ENCODE assay signal across 10 mouse cellular contexts in genomic region chr2:93964494-93965160, GRCm38 (mm10). TPM values are rescaled to one million over a fixed set of nuclear protein-coding genes. Genes with fewer than 3 reads are reported as not detected.
A peak's percentile ranks its signal among the peaks of the same experiment; 100 is the strongest.
DNase-seq lines count a peak whose midpoint lies in the region; ATAC-seq and TF ChIP-seq lines count a peak whose summit lies in the region.
"Had no signal": no experiment of that assay in that cellular context is flagged by ENCODE, and none has a peak within 500 bp of the region (broad histone marks: within the 10 kb centered on the region; RNA-seq: fewer than 3 reads in every experiment).

No protein-coding gene starts in this region.

- 49% methylated on average over 7 of the region's 7 CpGs for WGBS in lung, postnatal 0 days
- 36% methylated on average over 7 of the region's 7 CpGs for WGBS in hindbrain, embryonic 13.5 days
- 35% methylated on average over 7 of the region's 7 CpGs for WGBS in midbrain, embryonic 14.5 days
- 64% methylated on average over 7 of the region's 7 CpGs for WGBS in liver, embryonic 11.5 days

- no peaks in the 10 kb centered on the region for H3K36me3 ChIP-seq in lung, postnatal 0 days (ENCODE audit: insufficient read depth, low read length)
- no peaks in the 10 kb centered on the region for H3K36me3 ChIP-seq in hindbrain, embryonic 13.5 days
- H3K36me3 ChIP-seq in midbrain, embryonic 14.5 days (ENCODE audit: control insufficient read depth, insufficient read depth, low read length): no peaks in the 10 kb centered on the region
- H3K36me3 ChIP-seq in liver, embryonic 11.5 days (ENCODE audit: control insufficient read depth, insufficient read depth, low read length): no peaks in the 10 kb centered on the region
- H3K36me3 ChIP-seq: hindbrain, embryonic 15.5 days; limb, embryonic 10.5 days had no signal

- no peak for TF ChIP-seq EP300 in lung, postnatal 0 days (IDR thresholded peaks at IDR 0.05)

- ATAC-seq in cerebellum, adult (ENCODE audit: insufficient number of reproducible peaks, low FRiP score, low TSS enrichment): no peak
- no peak for ATAC-seq in lung, postnatal 0 days
- peak; percentile 36; the same call in 1 of the 2 replicates for ATAC-seq in hindbrain, embryonic 13.5 days (ENCODE audit: low FRiP score)
- ATAC-seq in midbrain, embryonic 14.5 days (ENCODE audit: low FRiP score, low TSS enrichment): no peak; the same call in 1 of the 2 replicates
- ATAC-seq in liver, embryonic 11.5 days (replicated peaks; ENCODE audit: low FRiP score): no peak

- peak; percentile 59 for DNase-seq in cerebellum, adult 11-12 months
- DNase-seq in lung, adult 18-20 months: peak; percentile 25 to 38
- DNase-seq in lung, postnatal 0 days (ENCODE audit: low spot score): no peak
- peak; percentile 33 for DNase-seq in midbrain, embryonic 14.5 days
- DNase-seq in liver, embryonic 11.5 days (ENCODE audit: low spot score): no peak
- no peak for DNase-seq in spleen, adult 12 weeks (ENCODE audit: low spot score)

- peaks cover 3% of the 10 kb centered on the region; the same call in 1 of the 2 replicates for H3K4me1 ChIP-seq in lung, postnatal 0 days (ENCODE audit: insufficient read depth, low read depth, low read length)
- H3K4me1 ChIP-seq in hindbrain, embryonic 13.5 days (replicated peaks): peaks cover 12% of the 10 kb centered on the region
- peaks cover 6% of the 10 kb centered on the region; the same call in 1 of the 2 replicates for H3K4me1 ChIP-seq in midbrain, embryonic 14.5 days (ENCODE audit: control insufficient read depth, insufficient read depth, low read length)
- H3K4me1 ChIP-seq in liver, embryonic 11.5 days (replicated peaks; ENCODE audit: control insufficient read depth, insufficient read depth, low read length): no peaks in the 10 kb centered on the region
- H3K4me1 ChIP-seq: limb, embryonic 10.5 days had no signal

- no peaks in the 10 kb centered on the region for H3K9me3 ChIP-seq in lung, postnatal 0 days (ENCODE audit: low read length)
- no peaks in the 10 kb centered on the region for H3K9me3 ChIP-seq in hindbrain, embryonic 13.5 days
- no peaks in the 10 kb centered on the region for H3K9me3 ChIP-seq in midbrain, embryonic 14.5 days (ENCODE audit: control insufficient read depth, low read length)
- H3K9me3 ChIP-seq in liver, embryonic 11.5 days (ENCODE audit: control insufficient read depth, low read length): no peaks in the 10 kb centered on the region
- H3K9me3 ChIP-seq: hindbrain, embryonic 15.5 days; limb, embryonic 10.5 days had no signal

- H3K4me3 ChIP-seq in lung, postnatal 0 days (ENCODE audit: low read depth, low read length): no peak overlapping the region
- no peak overlapping the region for H3K4me3 ChIP-seq in hindbrain, embryonic 13.5 days
- no peak overlapping the region for H3K4me3 ChIP-seq in midbrain, embryonic 14.5 days (replicated peaks; ENCODE audit: low read depth, low read length)
- no peak overlapping the region for H3K4me3 ChIP-seq in liver, embryonic 11.5 days (ENCODE audit: low read depth, low read length)
- H3K4me3 ChIP-seq: hindbrain, embryonic 15.5 days; limb, embryonic 10.5 days had no signal

- H3K27ac ChIP-seq in lung, postnatal 0 days (ENCODE audit: low read length): no peak overlapping the region
- 0 out of 2 replicates have a peak overlapping the region, but pooled peaks have one; percentile 18 for H3K27ac ChIP-seq in hindbrain, embryonic 13.5 days
- no peak overlapping the region for H3K27ac ChIP-seq in midbrain, embryonic 14.5 days (replicated peaks; ENCODE audit: low read depth, low read length)
- H3K27ac ChIP-seq in liver, embryonic 11.5 days (ENCODE audit: low read depth, low read length): no peak overlapping the region
- H3K27ac ChIP-seq: hindbrain, embryonic 15.5 days; limb, embryonic 10.5 days had no signal

- TF ChIP-seq CTCF in lung, postnatal 0 days (IDR thresholded peaks at IDR 0.05): no peak

- no peak overlapping the region for H3K9ac ChIP-seq in lung, postnatal 0 days (replicated peaks; ENCODE audit: low read depth)
- H3K9ac ChIP-seq in hindbrain, embryonic 13.5 days: no peak overlapping the region
- H3K9ac ChIP-seq in midbrain, embryonic 14.5 days (replicated peaks; ENCODE audit: low read length): no peak overlapping the region
- no peak overlapping the region for H3K9ac ChIP-seq in liver, embryonic 11.5 days (ENCODE audit: low read depth, low read length)
- H3K9ac ChIP-seq: hindbrain, embryonic 15.5 days had no signal

- H3K27me3 ChIP-seq in lung, postnatal 0 days (replicated peaks; ENCODE audit: insufficient read depth, low read length): no peaks in the 10 kb centered on the region
- H3K27me3 ChIP-seq in hindbrain, embryonic 13.5 days: peaks cover 11% of the 10 kb centered on the region; the same call in 1 of the 2 replicates
- H3K27me3 ChIP-seq in midbrain, embryonic 14.5 days (ENCODE audit: control insufficient read depth, insufficient read depth, low read length): no peaks in the 10 kb centered on the region
- H3K27me3 ChIP-seq in liver, embryonic 11.5 days (replicated peaks; ENCODE audit: control insufficient read depth, insufficient read depth, low read length): peaks cover 4% of the 10 kb centered on the region
- H3K27me3 ChIP-seq: hindbrain, embryonic 15.5 days had no signal

- no peak overlapping the region for H3K4me2 ChIP-seq in lung, postnatal 0 days (replicated peaks; ENCODE audit: low read depth, low read length)
- H3K4me2 ChIP-seq in hindbrain, embryonic 13.5 days: no peak overlapping the region
- H3K4me2 ChIP-seq in midbrain, embryonic 14.5 days (ENCODE audit: low read length): no peak overlapping the region
- H3K4me2 ChIP-seq in liver, embryonic 11.5 days: no peak overlapping the region
- H3K4me2 ChIP-seq: hindbrain, embryonic 15.5 days had no signal

RNA-seq across cellular contexts. Expression of gene Gm13889, which starts 7.6 kb away (rescaled TPM):
- 62.6 and 64.6 TPM in 2 replicates for polyA plus RNA-seq in lung, postnatal 0 days (2015; fragmentation: Nextera tagmentation; extraction: Ambion mirVana)
- 5.3 and 6.4 TPM in 2 replicates for polyA plus RNA-seq in hindbrain, embryonic 13.5 days (2015; fragmentation: Nextera tagmentation; extraction: Ambion mirVana)
- 6.2 TPM in 2 replicates for polyA plus RNA-seq in midbrain, embryonic 14.5 days (2014; fragmentation: Nextera tagmentation; extraction: Ambion mirVana)
- 2.3 and 3.3 TPM in 2 replicates for polyA plus RNA-seq in liver, embryonic 11.5 days (2014; fragmentation: Nextera tagmentation; extraction: Ambion mirVana)

RNA-seq across cellular contexts. Expression of gene Gm27027, which starts 31.5 kb away (rescaled TPM):
- not detected in 2 replicates for polyA plus RNA-seq in lung, postnatal 0 days (2015; fragmentation: Nextera tagmentation; extraction: Ambion mirVana)
- not detected in 2 replicates for polyA plus RNA-seq in hindbrain, embryonic 13.5 days (2015; fragmentation: Nextera tagmentation; extraction: Ambion mirVana)
- polyA plus RNA-seq in midbrain, embryonic 14.5 days (2014; fragmentation: Nextera tagmentation; extraction: Ambion mirVana): not detected in 2 replicates
- not detected in 2 replicates for polyA plus RNA-seq in liver, embryonic 11.5 days (2014; fragmentation: Nextera tagmentation; extraction: Ambion mirVana)
- polyA plus RNA-seq: hindbrain, embryonic 15.5 days; limb, embryonic 10.5 days had no signal

RNA-seq across cellular contexts. Expression of gene Alkbh3, which starts 46.0 kb away (rescaled TPM):
- 46.1 and 59.9 TPM in 2 replicates for polyA plus RNA-seq in lung, postnatal 0 days (2015; fragmentation: Nextera tagmentation; extraction: Ambion mirVana)
- 46.3 and 48.5 TPM in 2 replicates for polyA plus RNA-seq in hindbrain, embryonic 13.5 days (2015; fragmentation: Nextera tagmentation; extraction: Ambion mirVana)
- polyA plus RNA-seq in midbrain, embryonic 14.5 days (2014; fragmentation: Nextera tagmentation; extraction: Ambion mirVana): 45.7 and 53.7 TPM in 2 replicates
- polyA plus RNA-seq in liver, embryonic 11.5 days (2014; fragmentation: Nextera tagmentation; extraction: Ambion mirVana): 62.4 and 69.8 TPM in 2 replicates

Comparison
In these comparisons a context has a peak if more than half of its experiments do, and no peak if none do; other contexts are left out.
1. DNase-seq: peak in cerebellum, adult 11-12 months (single experiment), lung, adult 18-20 months (2 of 2) and midbrain, embryonic 14.5 days (single experiment); none in lung, postnatal 0 days (single experiment), liver, embryonic 11.5 days (single experiment) and spleen, adult 12 weeks (single experiment).